Mouse (Mus musculus) right cerebral cortex, postnatal 10 days (tissue): ENCODE measurements at regions not wholly inside any gene's neighbourhood (a gene's known extent, or its start where the extent isn't known, plus 50 kb on each side); places are given as distances from the start of the nearest gene placed in this dataset.
"Not testable (repeated sequence)": the region's sequence is repeated elsewhere in the genome, so short reads cannot be mapped to it uniquely, and the experiment has no call there.

Experiments used
- DNase-seq, 2 experiments: peaks; one replicate each; pipeline ENCODE4 v3.0.0; 2021; ENCODE audit warnings: low spot score in 2 of 2

GRCm38 (mm10) chr16:79313301-79313700 lies 222.4 kb upstream of the Tmprss15 start:
- DNase-seq = no peak

- no peak for DNase-seq
Observed at GRCm38 (mm10) chr16:79312702-79313101, 221.8 kb upstream of the Tmprss15 start.

- DNase-seq = no peak
Observed at GRCm38 (mm10) chr16:79308541-79308940, 217.6 kb upstream of the Tmprss15 start.

- DNase-seq = not testable (repeated sequence)
Observed at GRCm38 (mm10) chr16:79296621-79297020, 205.7 kb upstream of the Tmprss15 start.

GRCm38 (mm10) chr16:79279006-79279405 lies 188.1 kb upstream of the Tmprss15 start:
- DNase-seq = no peak

GRCm38 (mm10) chr16:79256525-79256924 lies 165.6 kb upstream of the Tmprss15 start:
- no peak for DNase-seq

- DNase-seq = no peak
Observed at GRCm38 (mm10) chr16:79256084-79256483, 165.2 kb upstream of the Tmprss15 start.

GRCm38 (mm10) chr16:79240857-79241491 lies 150.1 kb upstream of the Tmprss15 start:
- no peak for DNase-seq

- DNase-seq = no peak
Observed at GRCm38 (mm10) chr16:79240191-79240590, 149.3 kb upstream of the Tmprss15 start.

GRCm38 (mm10) chr16:79191196-79191595 lies 100.3 kb upstream of the Tmprss15 start:
- no peak for DNase-seq

GRCm38 (mm10) chr16:79186471-79186870 lies 95.6 kb upstream of the Tmprss15 start:
- DNase-seq = no peak

GRCm38 (mm10) chr16:79182474-79182873 lies 91.6 kb upstream of the Tmprss15 start:
- peak; percentile 41 to 50 for DNase-seq

GRCm38 (mm10) chr16:79177299-79177999 lies 86.6 kb upstream of the Tmprss15 start:
- DNase-seq = peak; percentile 33 to 43

GRCm38 (mm10) chr16:79176832-79177243 lies 85.9 kb upstream of the Tmprss15 start:
- DNase-seq = no peak

- peak; percentile 82 to 90 for DNase-seq
Observed at GRCm38 (mm10) chr16:79168193-79168592, 77.3 kb upstream of the Tmprss15 start.

GRCm38 (mm10) chr16:79142813-79143212 lies 51.9 kb upstream of the Tmprss15 start:
- DNase-seq = no peak
